Mouse (Mus musculus) brown adipose tissue, adult 24 weeks (tissue): ENCODE measurements around the gene Flnc. TPM values are rescaled to one million over a fixed set of nuclear protein-coding genes. Genes with fewer than 3 reads are reported as not detected.

Experiments
- H3K27ac ChIP-seq: fragments of 200-500 bp; replicated peaks from 2 replicates; pipeline ENCODE4 v1.5.1; 2012; ENCODE audit warnings: low read depth, mild to moderate bottlenecking, low read length
- H3K4me1 ChIP-seq: fragments of 200-500 bp; 2 replicates; pipeline ENCODE4 v1.6.1; 2012; ENCODE audit warnings: low read length, mixed read lengths; ENCODE audit not compliant: control insufficient read depth, insufficient read depth, insufficient read length
- H3K4me3 ChIP-seq: fragments of 200-500 bp; 2 replicates; pipeline ENCODE4 v1.5.1; 2012; ENCODE audit warnings: low read depth, mild to moderate bottlenecking, low read length, moderate library complexity; ENCODE audit not compliant: insufficient read depth
- polyA plus RNA-seq: library from polyadenylated mRNA; stranded (reverse); fragments of >200 nt; gene quantifications from 2 replicates; pipeline ENCODE4 v1.2.4, GENCODE M21; 2012; ENCODE audit not compliant: missing spikeins, insufficient read depth, insufficient read length

Gene Flnc
- polyA plus RNA-seq, 1 experiment: 1.5 TPM

DNA sequence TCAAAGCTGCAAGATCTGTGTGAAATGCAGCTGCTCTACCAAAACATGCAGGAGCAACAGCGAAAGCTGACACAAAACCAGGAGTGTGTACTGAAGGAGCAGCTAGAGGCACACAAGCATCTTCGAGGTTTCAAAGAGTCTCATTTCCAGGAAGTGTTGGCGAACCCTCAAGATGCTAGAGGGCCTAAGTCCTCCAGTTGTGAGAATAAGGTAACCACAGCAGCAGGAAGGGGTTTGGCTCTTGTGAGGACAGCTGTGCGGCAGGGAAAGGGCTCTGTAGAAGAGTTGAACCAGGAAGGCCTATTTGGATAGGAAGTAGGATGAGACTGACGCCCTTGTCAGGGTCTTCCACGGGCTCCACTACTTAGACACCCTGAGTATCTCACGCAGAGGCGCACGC is 17.6 kb upstream of the Flnc start:
- H3K4me3 ChIP-seq: no peak overlapping the region
- H3K27ac ChIP-seq: no peak overlapping the region
- no peaks in the 10 kb centered on the region for H3K4me1 ChIP-seq

GRCm38 (mm10) chr6:29420596-29420995 is 12.5 kb upstream of the Flnc start:
- no peaks in the 10 kb centered on the region for H3K4me1 ChIP-seq
- no peak overlapping the region for H3K27ac ChIP-seq
- H3K4me3 ChIP-seq: no peak overlapping the region

DNA sequence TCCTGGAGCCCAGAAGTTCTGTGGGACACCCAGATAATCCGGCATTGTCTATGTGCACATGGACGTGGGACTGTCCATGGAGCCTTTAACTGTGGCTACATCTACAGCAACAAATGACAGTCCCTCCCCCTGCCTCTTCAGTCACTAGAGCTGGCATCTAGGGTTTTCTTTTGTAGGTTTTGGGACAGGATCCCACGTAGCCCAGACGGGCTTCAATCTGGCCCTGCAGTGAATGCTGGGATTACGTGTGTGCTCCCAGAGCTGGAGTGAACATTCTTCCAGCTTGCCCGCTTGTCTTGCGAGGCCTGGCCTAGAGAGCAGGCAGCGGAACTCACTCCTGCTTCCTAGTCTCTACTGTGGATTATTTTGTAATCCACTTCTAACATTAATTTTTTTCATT is 7.9 kb upstream of the Flnc start:
- H3K4me3 ChIP-seq: no peak overlapping the region
- no peak overlapping the region for H3K27ac ChIP-seq
- no peaks in the 10 kb centered on the region for H3K4me1 ChIP-seq

- Histone ChIP-seq H3K4me3 (no peak overlapping the region), H3K4me1 (no peaks in the 10 kb centered on the region), H3K27ac (no peak overlapping the region)
Observed at GRCm38 (mm10) chr6:29426331-29426730, 6.7 kb upstream of the Flnc start.

GRCm38 (mm10) chr6:29428171-29428570 is 4.9 kb upstream of the Flnc start:
- no peaks in the 10 kb centered on the region for H3K4me1 ChIP-seq

GRCm38 (mm10) chr6:29430681-29431420 is 2.2 kb upstream of the Flnc start:
- Histone ChIP-seq H3K4me1 (peaks cover 3% of the 10 kb centered on the region; the same call in 1 of the 2 replicates), H3K4me3 (no peak overlapping the region), H3K27ac (no peak overlapping the region)

More at GRCm38 (mm10) chr6:29428171-29428570, 4.9 kb upstream of the Flnc start:
- H3K4me3 ChIP-seq: no peak overlapping the region
- no peak overlapping the region for H3K27ac ChIP-seq

DNA sequence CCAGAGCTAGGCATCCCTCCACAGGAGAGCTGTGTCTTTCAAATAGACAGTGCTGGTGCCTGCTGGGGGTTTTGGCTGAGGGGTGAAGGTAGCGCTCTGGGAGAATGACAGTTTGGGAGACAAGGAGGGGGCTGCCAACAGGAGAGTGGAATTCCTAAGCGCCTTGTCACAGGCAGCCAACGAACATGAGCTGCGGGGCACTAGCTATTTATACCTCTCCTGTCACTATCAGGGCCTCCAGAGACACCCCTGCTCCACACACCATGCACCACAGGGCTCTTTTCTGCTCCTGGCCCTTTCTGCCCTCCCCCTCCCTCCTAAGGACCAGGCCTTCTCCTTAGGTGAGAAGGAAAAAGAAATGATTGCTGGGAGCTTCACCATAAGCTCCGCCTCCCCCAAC is 1.6 kb upstream of the Flnc start:
- no peak overlapping the region for H3K27ac ChIP-seq
- peaks cover 3% of the 10 kb centered on the region; the same call in 1 of the 2 replicates for H3K4me1 ChIP-seq
- H3K4me3 ChIP-seq: no peak overlapping the region

GRCm38 (mm10) chr6:29432156-29432555 is 900 bp upstream of the Flnc start:
- Histone ChIP-seq H3K4me3 (no peak overlapping the region), H3K4me1 (peaks cover 3% of the 10 kb centered on the region; the same call in 1 of the 2 replicates), H3K27ac (no peak overlapping the region)

- Histone ChIP-seq H3K27ac (no peak overlapping the region), H3K4me1 (peaks cover 3% of the 10 kb centered on the region; the same call in 1 of the 2 replicates), H3K4me3 (0 out of 2 replicates have a peak overlapping the region, but pooled peaks have one; percentile 20)
Observed at GRCm38 (mm10) chr6:29432676-29433037, 399 bp upstream of the Flnc start.

DNA sequence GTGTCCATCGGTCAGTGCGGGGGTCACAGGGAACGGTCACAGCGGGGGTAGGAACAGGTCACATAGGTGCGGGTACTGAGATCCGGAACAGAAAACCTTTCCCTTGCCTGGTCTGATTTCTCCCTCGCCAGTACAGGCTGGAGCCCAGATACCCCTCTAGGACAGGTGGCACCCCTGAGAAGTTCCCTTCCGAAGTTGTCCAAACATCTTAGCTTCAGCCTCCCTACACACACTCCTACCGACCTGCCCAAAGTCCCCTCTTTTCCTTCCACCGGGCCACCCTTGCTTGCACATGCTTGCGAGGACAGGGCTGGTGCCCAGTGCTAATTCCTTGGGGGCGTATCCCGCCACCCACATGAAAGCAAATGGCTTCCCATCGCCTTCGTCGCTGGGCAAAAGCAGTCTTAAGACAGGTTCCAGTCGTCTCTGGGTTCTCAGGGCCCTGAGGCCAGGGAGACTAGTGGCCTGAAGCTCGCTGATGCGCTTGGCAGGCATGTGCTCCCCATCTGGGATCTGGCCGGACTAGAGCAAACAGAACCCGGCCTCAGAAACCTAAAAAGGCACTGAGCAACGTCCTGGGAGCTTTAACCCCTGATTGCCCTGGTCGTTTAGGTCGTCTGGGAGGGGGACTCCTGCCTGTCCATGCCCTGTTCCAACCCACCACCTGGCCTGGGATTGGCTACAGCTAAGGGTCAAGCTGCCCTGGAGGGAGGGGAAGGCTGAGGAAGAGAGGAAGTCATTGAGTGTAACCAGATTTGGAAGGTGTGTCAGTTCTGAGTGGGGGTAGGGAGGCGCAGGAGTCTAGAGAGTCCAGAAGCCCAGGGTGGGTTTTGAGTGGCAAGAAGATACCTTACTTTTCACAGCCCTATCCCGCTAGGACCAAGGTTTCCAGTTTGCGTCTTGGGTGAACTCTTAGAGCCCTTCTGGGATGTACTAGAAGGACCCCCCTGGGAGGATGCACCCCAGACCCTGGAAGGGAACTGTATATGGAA is 1.0 kb downstream of the Flnc start:
- H3K4me1 ChIP-seq: peaks cover 3% of the 10 kb centered on the region; the same call in 1 of the 2 replicates
- H3K27ac ChIP-seq: no peak overlapping the region
- peak overlapping the region; percentile 52 for H3K4me3 ChIP-seq

- 0 out of 2 replicates have a peak overlapping the region, but pooled peaks have one; percentile 3 for H3K27ac ChIP-seq
- peak overlapping the region; percentile 52 for H3K4me3 ChIP-seq
- peaks cover 3% of the 10 kb centered on the region; the same call in 1 of the 2 replicates for H3K4me1 ChIP-seq
Observed at GRCm38 (mm10) chr6:29434911-29435691, 2.0 kb downstream of the Flnc start.

- Histone ChIP-seq H3K4me1 (peaks cover 3% of the 10 kb centered on the region; the same call in 1 of the 2 replicates), H3K27ac (0 out of 2 replicates have a peak overlapping the region, but pooled peaks have one; percentile 3), H3K4me3 (0 out of 2 replicates have a peak overlapping the region, but pooled peaks have one; percentile 14)
Observed at GRCm38 (mm10) chr6:29435940-29436451, 2.9 kb downstream of the Flnc start.

- Histone ChIP-seq H3K4me1 (peaks cover 3% of the 10 kb centered on the region; the same call in 1 of the 2 replicates), H3K27ac (no peak overlapping the region), H3K4me3 (no peak overlapping the region)
Observed at GRCm38 (mm10) chr6:29436461-29436934, 3.4 kb downstream of the Flnc start.

DNA sequence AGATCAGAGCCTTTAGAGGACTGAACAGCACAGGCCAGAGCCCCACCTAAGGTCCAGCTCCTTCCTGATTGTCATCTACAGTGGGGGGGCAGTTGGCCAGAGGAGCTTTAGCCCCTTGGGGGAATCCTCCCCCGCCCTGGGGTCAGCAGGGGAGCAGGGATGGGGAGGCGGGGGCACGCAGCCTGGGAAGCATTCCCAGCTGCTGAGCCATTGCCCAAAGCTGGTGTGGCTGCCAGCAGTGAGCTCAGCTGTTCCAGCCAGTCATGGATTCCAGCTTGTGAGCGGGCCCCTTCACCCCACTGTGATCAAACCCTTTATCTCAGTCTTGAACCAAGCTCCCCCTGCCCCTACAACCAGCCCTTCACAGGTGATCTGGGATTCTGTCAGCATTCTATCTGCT is 6.2 kb downstream of the Flnc start:
- Histone ChIP-seq H3K4me3 (no peak overlapping the region), H3K4me1 (no peaks in the 10 kb centered on the region), H3K27ac (no peak overlapping the region)
